Mouse (Mus musculus) embryonic facial prominence, embryonic 10.5 days (tissue): ENCODE measurements at regions not wholly inside any gene's neighbourhood (a gene's known extent, or its start where the extent isn't known, plus 50 kb on each side); places are given as distances from the start of the nearest gene placed in this dataset.

Experiments
- DNase-seq: peaks from one replicate; pipeline ENCODE4 v3.0.0-alpha.2; 2017; ENCODE audit warnings: low spot score
- H3K27ac ChIP-seq: fragments of 300-500 bp; sonication (generic); replicated peaks from 2 replicates; pipeline ENCODE4 v1.5.1; 2016; ENCODE audit warnings: mild to moderate bottlenecking
- H3K27me3 ChIP-seq: fragments of 300-500 bp; sonication (generic); replicated peaks from 2 replicates; pipeline ENCODE4 v1.6.1; 2016; ENCODE audit warnings: low read depth, mild to moderate bottlenecking; ENCODE audit not compliant: poor library complexity, severe bottlenecking
- H3K36me3 ChIP-seq: fragments of 300-500 bp; sonication (generic); replicated peaks from 2 replicates; pipeline ENCODE4 v1.6.1; 2016; ENCODE audit warnings: mild to moderate bottlenecking, moderate library complexity
- H3K4me1 ChIP-seq: fragments of 300-500 bp; sonication (generic); 2 replicates; pipeline ENCODE4 v1.6.1; 2016
- H3K4me3 ChIP-seq: fragments of 300-500 bp; sonication (generic); 2 replicates; pipeline ENCODE4 v1.5.1; 2016; ENCODE audit warnings: mild to moderate bottlenecking, moderate library complexity
- H3K9me3 ChIP-seq: fragments of 300-500 bp; sonication (generic); 2 replicates; pipeline ENCODE4 v1.6.1; 2016; ENCODE audit warnings: mild to moderate bottlenecking
- WGBS: fragments of 180-500 bp; shearing (Covaris S2); methylation state at CpG from one replicate; pipeline ENCODE4 v1.1.7; 2016; 5-methylcytosine and 5-hydroxymethylcytosine counted together

GRCm38 (mm10) chr1:151045334-151045733 is 52.1 kb upstream of the Hmcn1 start:
- no peaks in the 10 kb centered on the region for H3K36me3 ChIP-seq
- no peak for DNase-seq
- no peak overlapping the region for H3K27ac ChIP-seq
- H3K9me3 ChIP-seq: no peaks in the 10 kb centered on the region
- 54% methylated on average over 5 of the region's 5 CpGs for WGBS
- no peaks in the 10 kb centered on the region for H3K27me3 ChIP-seq
- peaks cover 50% of the 10 kb centered on the region for H3K4me1 ChIP-seq
- no peak overlapping the region for H3K4me3 ChIP-seq

GRCm38 (mm10) chr1:151046626-151047025 is 53.4 kb upstream of the Hmcn1 start:
- 41% methylated on average over 7 of the region's 7 CpGs for WGBS
- Histone ChIP-seq H3K27ac (no peak overlapping the region), H3K4me3 (no peak overlapping the region), H3K9me3 (no peaks in the 10 kb centered on the region), H3K36me3 (no peaks in the 10 kb centered on the region), H3K4me1 (peaks cover 39% of the 10 kb centered on the region), H3K27me3 (no peaks in the 10 kb centered on the region)
- DNase-seq: no peak

- Histone ChIP-seq H3K9me3 (no peaks in the 10 kb centered on the region), H3K36me3 (no peaks in the 10 kb centered on the region), H3K4me3 (no peak overlapping the region), H3K27ac (no peak overlapping the region), H3K27me3 (no peaks in the 10 kb centered on the region), H3K4me1 (peaks cover 18% of the 10 kb centered on the region)
- 87% methylated on average over 19 of the region's 19 CpGs for WGBS
- no peak for DNase-seq
Measured at GRCm38 (mm10) chr1:151049726-151050506, 56.7 kb upstream of the Hmcn1 start.

GRCm38 (mm10) chr1:151050507-151050816 is 57.2 kb upstream of the Hmcn1 start:
- Histone ChIP-seq H3K27me3 (no peaks in the 10 kb centered on the region), H3K4me3 (no peak overlapping the region), H3K4me1 (peaks cover 13% of the 10 kb centered on the region), H3K36me3 (no peaks in the 10 kb centered on the region), H3K27ac (no peak overlapping the region), H3K9me3 (no peaks in the 10 kb centered on the region)
- 93% methylated on average over 3 of the region's 3 CpGs for WGBS
- DNase-seq: no peak

GRCm38 (mm10) chr1:151053268-151053667 is 60.0 kb upstream of the Hmcn1 start:
- no peak overlapping the region for H3K27ac ChIP-seq
- WGBS: 69% methylated on average over 5 of the region's 5 CpGs

GRCm38 (mm10) chr1:151055396-151055795 is 62.2 kb upstream of the Hmcn1 start:
- no peaks in the 10 kb centered on the region for H3K4me1 ChIP-seq
- H3K27ac ChIP-seq: no peak overlapping the region
- no peak overlapping the region for H3K4me3 ChIP-seq
- H3K36me3 ChIP-seq: no peaks in the 10 kb centered on the region
- H3K27me3 ChIP-seq: no peaks in the 10 kb centered on the region
- DNase-seq: no peak
- 89% methylated on average over 6 of the region's 6 CpGs for WGBS
- no peaks in the 10 kb centered on the region for H3K9me3 ChIP-seq

More at GRCm38 (mm10) chr1:151053268-151053667, 60.0 kb upstream of the Hmcn1 start:
- Histone ChIP-seq H3K4me3 (no peak overlapping the region), H3K4me1 (no peaks in the 10 kb centered on the region), H3K36me3 (no peaks in the 10 kb centered on the region), H3K9me3 (no peaks in the 10 kb centered on the region), H3K27me3 (no peaks in the 10 kb centered on the region)
- no peak for DNase-seq

- DNase-seq: no peak
- 85% methylated on average over 4 of the region's 4 CpGs for WGBS
- Histone ChIP-seq H3K36me3 (no peaks in the 10 kb centered on the region), H3K4me3 (no peak overlapping the region), H3K27me3 (no peaks in the 10 kb centered on the region), H3K4me1 (peaks cover 9% of the 10 kb centered on the region), H3K9me3 (no peaks in the 10 kb centered on the region), H3K27ac (no peak overlapping the region)
Measured at GRCm38 (mm10) chr1:151059546-151060136, 66.4 kb upstream of the Hmcn1 start.

GRCm38 (mm10) chr1:151065090-151065567 is 71.9 kb upstream of the Hmcn1 start:
- H3K36me3 ChIP-seq: no peaks in the 10 kb centered on the region
- 67% methylated on average over 9 of the region's 9 CpGs for WGBS
- H3K27ac ChIP-seq: no peak overlapping the region
- no peak for DNase-seq
- no peak overlapping the region for H3K4me3 ChIP-seq
- H3K9me3 ChIP-seq: no peaks in the 10 kb centered on the region
- H3K4me1 ChIP-seq: peaks cover 17% of the 10 kb centered on the region
- H3K27me3 ChIP-seq: no peaks in the 10 kb centered on the region

- DNase-seq: peak; percentile 39
- no peak overlapping the region for H3K4me3 ChIP-seq
- H3K9me3 ChIP-seq: no peaks in the 10 kb centered on the region
- peak overlapping the region; percentile 63 for H3K27ac ChIP-seq
- peaks cover 17% of the 10 kb centered on the region for H3K4me1 ChIP-seq
- 59% methylated on average over 15 of the region's 15 CpGs for WGBS
- no peaks in the 10 kb centered on the region for H3K27me3 ChIP-seq
- H3K36me3 ChIP-seq: no peaks in the 10 kb centered on the region
Measured at GRCm38 (mm10) chr1:151066379-151067128, 73.3 kb upstream of the Hmcn1 start.

- no peak overlapping the region for H3K27ac ChIP-seq
- H3K4me1 ChIP-seq: no peaks in the 10 kb centered on the region
- H3K36me3 ChIP-seq: no peaks in the 10 kb centered on the region
- WGBS: 88% methylated on average over 16 of the region's 16 CpGs
- no peak for DNase-seq
- H3K4me3 ChIP-seq: no peak overlapping the region
- no peaks in the 10 kb centered on the region for H3K9me3 ChIP-seq
- no peaks in the 10 kb centered on the region for H3K27me3 ChIP-seq
Measured at GRCm38 (mm10) chr1:151074508-151075314, 81.5 kb upstream of the Hmcn1 start.

- Histone ChIP-seq H3K4me1 (no peaks in the 10 kb centered on the region), H3K4me3 (no peak overlapping the region), H3K27ac (no peak overlapping the region), H3K36me3 (no peaks in the 10 kb centered on the region), H3K9me3 (no peaks in the 10 kb centered on the region), H3K27me3 (no peaks in the 10 kb centered on the region)
- 89% methylated on average over 6 of the region's 6 CpGs for WGBS
- no peak for DNase-seq
Measured at GRCm38 (mm10) chr1:151075541-151075940, 82.3 kb upstream of the Hmcn1 start.

- DNase-seq: peak; percentile 81
- H3K4me1 ChIP-seq: no peaks in the 10 kb centered on the region
- H3K36me3 ChIP-seq: no peaks in the 10 kb centered on the region
- H3K27ac ChIP-seq: 0 out of 2 replicates have a peak overlapping the region, but pooled peaks have one; percentile 40
- H3K9me3 ChIP-seq: no peaks in the 10 kb centered on the region
- H3K27me3 ChIP-seq: no peaks in the 10 kb centered on the region
- no peak overlapping the region for H3K4me3 ChIP-seq
- WGBS: 39% methylated on average over 16 of the region's 16 CpGs
Measured at GRCm38 (mm10) chr1:151078909-151079522, 85.8 kb upstream of the Hmcn1 start.
